Mouse (Mus musculus) ES-Bruce4 (cell line): ENCODE data around the gene Dnaja3.

Source experiments
- EP300 ChIP-seq: IDR thresholded peaks from 2 replicates; pipeline ENCODE4 v1.6.1; 2011; ENCODE audit warnings: low read depth, low read length; ENCODE audit not compliant: insufficient read depth
- POLR2A ChIP-seq: IDR thresholded peaks from one replicate; pipeline ENCODE4 v1.8.1; 2011; ENCODE audit warnings: low read length; ENCODE audit not compliant: insufficient read depth

GRCm38 (mm10) chr16:4592909-4593875, 46.6 kb upstream of the Dnaja3 start:
- TF ChIP-seq POLR2A (no peak), EP300 (no peak)
